Mouse (Mus musculus) bone marrow macrophage, adult 2 months (primary cell): Measurements from ENCODE around the gene Fam76a.

Experiments
- CTCF ChIP-seq: IDR thresholded peaks from 2 replicates; pipeline ENCODE4 v1.5.1; 2012; ENCODE audit warnings: low read depth, mild to moderate bottlenecking, low read length, moderate library complexity
- POLR2A ChIP-seq: IDR thresholded peaks from 2 replicates; pipeline ENCODE4 v1.6.1; 2012; ENCODE audit warnings: mild to moderate bottlenecking, low read depth, low read length, borderline replicate concordance

DNA sequence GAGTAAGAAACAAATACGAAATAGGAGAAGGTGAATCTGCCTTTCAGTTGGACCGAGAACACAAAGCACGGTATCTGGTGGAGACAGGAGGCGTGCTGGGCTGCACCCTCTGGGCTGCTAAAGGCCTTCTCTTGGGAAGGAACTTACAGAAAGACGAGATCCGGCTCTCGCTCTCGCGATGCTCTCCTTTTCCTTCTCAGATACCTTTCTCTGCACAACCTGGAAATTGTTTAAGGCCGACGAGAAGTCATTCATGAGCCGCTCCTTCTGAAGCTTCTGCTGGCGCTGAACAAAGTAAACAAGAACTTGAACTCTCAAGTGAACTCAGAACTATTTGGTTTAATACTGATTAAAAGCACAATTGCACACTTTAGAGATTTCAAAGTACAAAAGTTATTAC, 59.3 kb downstream of the Fam76a start:
- TF ChIP-seq CTCF (no peak), POLR2A (no peak)
